ENCODE assay signal across 27 mouse cellular contexts in genomic region chr5:123487659-123488395, GRCm38 (mm10). TPM values are rescaled to one million over a fixed set of nuclear protein-coding genes. Genes with fewer than 3 reads are reported as not detected.
"Had no signal": no experiment of that assay in that cellular context is flagged by ENCODE, and none has a peak within 500 bp of the region (broad histone marks: within the 10 kb centered on the region; RNA-seq: fewer than 3 reads in every experiment).

No protein-coding gene starts in this region.

- ATAC-seq: midbrain, embryonic 13.5 days; midbrain, embryonic 16.5 days had no signal

- DNase-seq: kidney, adult 2 months; kidney, postnatal 36 days; left cerebral cortex, postnatal 4 days; lung, adult 18-20 months; lung, postnatal 10 days; lung, postnatal 36 days; thymus, adult 2 months; thymus, postnatal 14 days; thymus, postnatal 4 days had no signal

- H3K27ac ChIP-seq: kidney, postnatal 0 days; limb, embryonic 12.5 days; limb, embryonic 15.5 days; liver, embryonic 14.5 days; lung, embryonic 15.5 days; midbrain, embryonic 13.5 days; stomach, postnatal 0 days had no signal

- H3K36me3 ChIP-seq: limb, embryonic 12.5 days; limb, embryonic 15.5 days; lung, embryonic 15.5 days; midbrain, embryonic 13.5 days had no signal

- H3K9ac ChIP-seq: limb, embryonic 12.5 days; limb, embryonic 15.5 days; liver, embryonic 14.5 days; lung, embryonic 15.5 days; midbrain, embryonic 13.5 days had no signal

- H3K27me3 ChIP-seq: limb, embryonic 12.5 days; limb, embryonic 15.5 days; lung, embryonic 15.5 days had no signal

- H3K4me3 ChIP-seq: limb, embryonic 12.5 days; limb, embryonic 15.5 days; lung, embryonic 15.5 days; midbrain, embryonic 13.5 days had no signal

- H3K4me2 ChIP-seq: limb, embryonic 12.5 days; limb, embryonic 15.5 days; liver, embryonic 11.5 days; lung, embryonic 15.5 days; midbrain, embryonic 13.5 days had no signal

- H3K9me3 ChIP-seq: limb, embryonic 12.5 days; limb, embryonic 15.5 days; lung, embryonic 15.5 days; midbrain, embryonic 13.5 days had no signal

RNA-seq across cellular contexts. Expression of gene Lrrc43, which starts 1.3 kb away (rescaled TPM):
- polyA plus RNA-seq: kidney, adult 2 months; kidney, embryonic 14.5 days; kidney, postnatal 0 days; limb, embryonic 12.5 days; limb, embryonic 15.5 days; liver, embryonic 11.5 days; liver, embryonic 14.5 days; neural tube, embryonic 11.5 days; small intestine, adult 2 months; spleen, adult 2 months; stomach, embryonic 14.5 days; stomach, postnatal 0 days had no signal

RNA-seq across cellular contexts. Expression of gene Il31, which starts 1.5 kb away (rescaled TPM):
- total RNA-seq: layer of hippocampus, postnatal 14 days; left cerebral cortex, adult 8-10 months; left cerebral cortex, postnatal 14 days; left cerebral cortex, postnatal 4 days had no signal
- polyA plus RNA-seq: kidney, adult 2 months; kidney, embryonic 14.5 days; kidney, postnatal 0 days; limb, embryonic 12.5 days; limb, embryonic 15.5 days; liver, embryonic 11.5 days; liver, embryonic 14.5 days; lung, embryonic 15.5 days; midbrain, embryonic 13.5 days; midbrain, embryonic 16.5 days; neural tube, embryonic 11.5 days; neural tube, embryonic 14.5 days; small intestine, adult 2 months; spleen, adult 2 months; stomach, embryonic 14.5 days; stomach, postnatal 0 days; thymus, adult 2 months had no signal

RNA-seq across cellular contexts. Expression of gene B3gnt4, which starts 22.4 kb away (rescaled TPM):
- polyA plus RNA-seq: kidney, adult 2 months; liver, embryonic 14.5 days; small intestine, adult 2 months had no signal
